Mouse (Mus musculus) spleen, postnatal 4 days (tissue): ENCODE measurements around the gene Bzw2.
A peak's percentile ranks its signal among the peaks of the same experiment; 100 is the strongest.

Experiments
- DNase-seq, 2 experiments: peaks; one replicate each; pipeline ENCODE4 v3.0.0; 2022; ENCODE audit warnings: low spot score in 2 of 2

Gene Bzw2

GRCm38 (mm10) chr12:36135409-36135808 is 22.5 kb downstream of the Bzw2 start:
- no peak for DNase-seq

DNA sequence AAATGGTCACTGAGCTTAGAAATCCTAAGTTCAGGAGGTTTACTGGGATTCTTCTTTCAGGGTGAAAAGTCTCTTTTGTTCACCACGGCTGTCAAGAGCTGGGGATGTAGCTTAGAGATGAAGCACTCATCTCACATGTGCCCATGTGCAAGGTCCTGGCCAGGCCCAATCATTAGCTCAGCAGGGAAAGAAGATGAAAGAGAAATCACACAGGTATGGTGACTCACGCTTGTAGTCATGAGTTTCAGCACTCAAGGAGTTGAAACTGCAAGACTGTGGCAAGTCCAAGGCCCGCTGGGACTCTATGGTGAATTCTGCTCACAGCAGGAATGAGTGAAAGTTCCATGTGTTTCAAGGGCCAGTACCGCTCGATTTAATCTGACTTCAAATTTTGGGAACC is 23.8 kb downstream of the Bzw2 start:
- no peak for DNase-seq

- DNase-seq: no peak
Observed at GRCm38 (mm10) chr12:36133547-36133946, 24.3 kb downstream of the Bzw2 start.

DNA sequence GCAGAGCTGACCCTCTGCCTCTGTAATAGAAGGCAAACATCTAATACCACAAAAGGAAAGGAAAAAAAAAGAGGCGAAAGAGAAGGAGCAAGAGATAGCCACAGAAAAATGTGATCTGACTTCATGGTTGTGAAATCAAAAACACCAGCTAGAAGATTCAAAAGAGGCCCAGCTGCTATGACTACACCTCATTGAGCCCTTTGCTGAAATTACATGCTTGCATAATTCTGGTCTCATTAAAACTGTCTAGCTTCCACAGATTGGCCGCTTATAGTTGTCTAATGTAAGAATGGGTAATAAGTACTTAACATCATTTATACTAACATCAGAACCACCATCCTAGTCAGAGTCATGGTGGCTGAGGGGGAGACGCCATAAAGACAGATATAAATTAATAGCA is 25.2 kb downstream of the Bzw2 start:
- no peak for DNase-seq

DNA sequence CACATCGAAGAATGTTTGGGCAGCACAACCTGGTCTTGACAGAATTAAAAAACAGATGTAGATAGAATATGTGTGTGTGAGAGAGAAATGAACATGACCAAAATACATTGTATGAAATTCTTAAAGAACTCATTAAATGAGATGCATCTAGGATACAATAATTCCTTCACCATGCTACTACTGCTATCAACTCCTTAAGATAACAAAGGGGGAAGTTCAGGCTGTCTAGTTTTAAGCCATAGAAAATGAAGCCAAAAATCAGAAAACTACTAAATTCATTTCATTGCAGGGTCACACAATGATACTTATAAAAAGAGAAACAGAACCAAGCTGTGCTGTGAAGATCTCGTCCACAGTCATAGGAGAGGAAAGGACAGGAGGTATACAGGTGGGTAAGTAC is 25.6 kb downstream of the Bzw2 start:
- DNase-seq: no peak

DNA sequence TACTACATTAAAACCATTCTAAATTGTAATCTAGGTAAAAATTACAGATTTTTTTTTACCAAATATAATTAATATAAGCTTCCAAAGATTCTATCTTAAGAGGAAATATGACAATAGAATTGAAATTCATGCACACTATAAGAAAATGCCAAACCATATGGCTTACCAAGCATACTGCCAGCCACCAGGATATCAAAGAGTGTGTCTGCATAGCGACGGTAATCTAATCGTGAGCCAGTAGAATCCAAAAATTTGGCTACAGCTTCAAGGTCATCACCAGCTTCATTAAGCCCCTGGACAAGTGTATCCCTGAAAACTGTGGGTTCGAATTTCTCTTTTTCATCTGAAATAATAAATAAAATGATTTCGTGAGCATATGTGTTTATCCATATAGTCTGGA is 28.1 kb downstream of the Bzw2 start:
- no peak for DNase-seq

DNA sequence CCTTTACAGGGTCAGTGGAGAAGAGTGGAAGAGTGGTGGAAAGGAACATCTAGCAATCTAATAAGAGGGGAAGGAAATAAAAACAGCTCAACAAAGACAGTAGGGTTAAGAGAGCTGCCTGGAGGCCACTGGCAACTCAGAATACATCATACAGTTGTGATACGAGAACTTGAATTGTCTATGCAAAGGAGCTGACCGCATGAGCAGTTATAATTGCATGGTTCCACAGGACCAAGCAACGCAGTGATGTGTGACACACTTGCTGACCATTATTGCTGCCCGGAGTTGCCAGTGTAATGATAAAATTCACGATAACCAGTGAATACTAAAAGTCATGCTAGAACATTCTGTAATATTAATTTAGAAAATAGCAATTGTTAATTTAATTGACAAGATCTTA is 31.8 kb downstream of the Bzw2 start:
- DNase-seq: no peak

DNA sequence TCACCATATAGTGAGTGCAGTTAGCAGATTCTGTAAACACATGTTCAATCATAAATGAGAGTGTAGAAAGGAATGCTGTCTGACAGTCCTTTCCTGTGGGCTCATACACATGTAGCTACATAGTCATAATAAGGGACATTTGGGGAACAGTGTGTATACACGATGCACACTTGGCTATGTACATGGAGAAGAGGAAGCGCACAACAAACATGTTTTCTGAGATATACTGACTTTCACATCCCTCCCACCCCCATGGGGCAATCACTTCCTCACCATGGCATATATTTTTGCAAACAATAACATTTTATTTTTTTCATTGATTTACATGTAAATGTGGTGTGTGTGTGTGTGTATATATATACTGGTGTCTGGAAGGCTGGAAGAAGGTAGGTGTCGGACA is 38.6 kb downstream of the Bzw2 start:
- DNase-seq: no peak

- DNase-seq: no peak
Observed at GRCm38 (mm10) chr12:36117161-36117560, 40.7 kb downstream of the Bzw2 start.

GRCm38 (mm10) chr12:36112081-36112480 is 45.8 kb downstream of the Bzw2 start:
- DNase-seq: no peak

GRCm38 (mm10) chr12:36111110-36111509 is 46.8 kb downstream of the Bzw2 start:
- DNase-seq: no peak

DNA sequence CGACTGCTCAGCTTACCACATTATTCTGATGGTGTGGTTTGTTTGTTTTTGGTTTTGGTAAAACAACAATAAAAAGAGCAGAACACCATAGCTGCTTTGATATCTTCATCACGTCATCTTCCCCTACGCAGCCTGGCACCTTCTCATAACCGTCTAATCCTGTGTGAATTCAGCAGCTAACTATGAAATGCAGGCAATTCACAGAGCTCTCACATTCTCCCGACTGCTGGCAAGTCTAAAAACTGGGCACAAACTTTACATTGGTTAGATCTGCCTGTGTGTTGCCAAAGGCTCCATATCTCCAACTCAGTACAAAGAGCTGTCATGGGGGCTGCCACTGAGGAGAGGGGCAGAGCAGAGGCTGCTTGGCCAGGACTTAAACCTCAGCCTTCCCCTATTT is 47.4 kb downstream of the Bzw2 start:
- no peak for DNase-seq

DNA sequence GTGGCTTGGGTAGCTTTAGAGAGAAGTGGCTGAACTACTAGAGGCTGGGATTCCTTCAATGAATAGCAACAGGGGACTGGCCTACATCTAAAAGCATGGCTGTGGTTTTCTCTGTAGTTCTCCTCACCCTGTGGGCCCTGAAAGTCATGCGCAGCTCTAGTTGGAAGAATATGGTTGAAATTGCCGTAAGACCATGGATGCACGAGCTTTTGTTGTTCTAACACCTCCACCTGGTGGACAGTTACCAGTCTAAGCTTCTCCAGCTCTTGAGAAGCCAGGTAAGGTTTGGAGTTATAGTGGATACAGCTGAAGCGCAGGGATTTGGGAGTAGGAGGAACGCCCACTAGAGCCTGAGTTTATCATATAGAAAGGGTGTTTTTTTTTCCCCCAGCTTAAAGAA is 49.4 kb downstream of the Bzw2 start:
- no peak for DNase-seq

- peak in 1 of 2 experiments; percentile 54 for DNase-seq
Observed at GRCm38 (mm10) chr12:36103592-36103910, 54.3 kb downstream of the Bzw2 start.

- no peak for DNase-seq
Observed at GRCm38 (mm10) chr12:36102733-36103591, 54.9 kb downstream of the Bzw2 start.

DNA sequence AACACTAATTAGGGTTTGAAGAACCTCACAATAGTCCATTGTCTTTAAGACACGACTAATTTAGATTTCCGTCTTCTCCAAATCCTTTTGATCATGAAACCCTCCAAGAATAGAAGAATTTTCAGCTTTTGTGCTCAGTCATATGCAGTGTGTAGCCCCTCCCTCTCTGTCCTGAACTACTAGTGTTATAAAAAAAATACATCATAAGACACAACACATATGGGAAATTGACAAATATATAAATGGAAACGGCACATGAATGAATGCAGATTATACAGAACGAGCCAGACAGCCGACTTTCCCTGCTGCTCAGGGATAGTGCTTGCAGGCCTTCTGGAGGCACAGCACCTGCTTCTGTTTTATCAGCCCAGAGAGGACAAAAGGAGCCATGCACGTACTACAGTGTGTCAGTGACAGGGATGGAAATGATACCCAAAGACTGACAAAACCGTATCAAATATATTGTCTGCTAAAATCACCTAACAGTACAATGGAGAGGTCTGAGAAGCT is 62.5 kb downstream of the Bzw2 start:
- no peak for DNase-seq

- DNase-seq: no peak
Observed at GRCm38 (mm10) chr12:36093081-36093670, 64.7 kb downstream of the Bzw2 start.

GRCm38 (mm10) chr12:36091964-36092363 is 65.9 kb downstream of the Bzw2 start:
- no peak for DNase-seq

DNA sequence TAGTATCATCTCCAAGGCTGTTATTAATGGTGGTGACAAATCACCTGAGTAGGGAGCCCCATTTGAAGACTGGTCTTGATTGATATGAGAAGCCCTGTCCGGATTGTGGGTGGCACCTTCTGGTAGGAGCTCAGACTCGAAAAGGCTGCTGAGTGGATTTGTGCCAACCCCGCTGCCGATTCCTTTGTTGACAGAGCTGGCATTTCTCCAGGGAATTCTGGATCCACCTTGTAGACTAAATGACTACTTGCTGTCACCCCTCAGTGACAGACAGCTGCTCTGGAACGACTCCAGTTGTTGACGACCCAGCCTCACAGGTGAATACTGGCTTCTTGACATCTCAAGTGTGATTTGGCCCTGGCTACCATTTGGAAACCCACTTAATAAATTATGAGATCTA is 68.7 kb downstream of the Bzw2 start:
- no peak for DNase-seq

- no peak for DNase-seq
Observed at GRCm38 (mm10) chr12:36088804-36089203, 69.1 kb downstream of the Bzw2 start.

GRCm38 (mm10) chr12:36085380-36085779 is 72.5 kb downstream of the Bzw2 start:
- no peak for DNase-seq

DNA sequence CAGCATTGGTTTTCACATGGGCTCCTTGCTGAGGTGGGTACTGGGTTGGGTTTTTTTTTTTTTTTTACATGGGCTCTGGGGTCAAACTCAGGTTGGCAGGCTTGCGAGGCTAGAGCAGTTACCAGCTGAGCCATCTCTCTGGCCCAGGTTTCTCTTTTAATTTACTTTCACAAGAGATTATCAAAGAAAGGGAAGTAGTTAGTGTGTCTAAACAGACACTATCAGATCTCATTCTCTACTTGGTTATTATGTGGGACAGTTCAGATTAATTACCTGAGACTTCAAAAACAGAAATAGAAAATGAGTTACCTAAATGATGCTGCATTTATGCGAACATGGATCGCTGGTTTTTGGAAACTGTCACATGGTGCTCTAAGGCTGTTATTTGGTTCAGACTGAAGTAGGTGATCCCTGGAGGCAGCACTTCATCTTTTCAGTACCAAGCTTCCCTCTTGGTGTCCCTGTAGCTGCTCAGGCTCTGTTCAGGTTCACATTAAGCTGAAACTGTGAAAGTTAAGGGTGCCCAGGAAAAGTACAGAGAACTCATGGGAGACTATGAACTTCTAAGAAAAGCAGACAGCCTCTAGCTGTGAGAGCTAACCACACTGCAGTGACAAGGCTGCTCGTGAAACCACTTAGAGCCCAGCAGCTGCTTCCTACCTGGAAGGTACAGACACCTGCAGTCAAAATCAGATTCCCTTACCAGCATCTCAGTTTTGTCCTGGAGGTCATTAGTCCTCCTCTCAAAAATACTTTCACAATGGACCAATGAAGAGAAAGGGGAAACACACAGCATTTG is 79.6 kb downstream of the Bzw2 start:
- no peak for DNase-seq

GRCm38 (mm10) chr12:36072860-36073259 is 85.0 kb downstream of the Bzw2 start:
- DNase-seq: no peak
